Mouse (Mus musculus): Measurements from ENCODE around the gene Aarsd1.
A peak's percentile ranks its signal among the peaks of the same experiment; 100 is the strongest.
"Not testable (repeated sequence)": the region's sequence is repeated elsewhere in the genome, so short reads cannot be mapped to it uniquely, and the experiment has no call there.

Aarsd1 gene

DNA sequence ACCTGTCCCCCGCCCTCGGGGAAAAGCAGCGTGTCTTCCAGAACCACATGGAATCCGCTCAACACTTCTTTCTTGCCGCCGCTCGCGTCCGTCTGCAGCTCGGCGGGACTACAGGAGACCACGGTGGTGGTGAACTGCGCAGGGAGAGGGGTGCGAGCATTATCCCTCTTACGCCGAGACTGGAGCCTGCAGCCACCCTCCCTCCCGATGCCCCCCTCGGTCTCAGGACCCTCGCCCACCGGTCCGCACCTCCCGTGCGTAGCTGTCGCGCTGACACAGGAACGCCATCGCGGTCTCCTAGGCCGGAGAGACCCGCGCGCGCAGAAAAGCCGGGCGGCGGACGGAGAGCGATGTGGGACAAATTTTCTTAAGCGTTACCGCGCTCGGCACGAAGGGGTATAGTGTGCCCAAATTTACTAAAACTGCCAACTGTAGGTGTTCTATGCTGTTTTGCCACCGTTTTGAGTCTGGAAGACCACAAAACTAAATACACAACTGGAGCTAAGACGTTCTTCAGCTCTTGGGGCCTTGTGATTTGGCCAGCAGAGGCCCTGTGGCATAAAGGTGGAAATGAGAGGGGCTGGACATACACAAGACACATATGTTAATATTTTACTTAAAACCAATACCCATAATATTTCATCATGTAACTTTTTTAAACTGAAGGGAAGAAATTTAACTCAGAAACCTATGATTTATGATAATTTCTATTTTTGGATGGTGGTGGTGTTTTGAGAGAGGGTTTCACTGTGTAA, at the start of gene Aarsd1:
Gene Aarsd1 (minus strand): TSS at position 515 of the 755 bp plus-strand sequence.
- peak; percentile 90 for DNase-seq (ENCODE audit: low spot score)

DNA sequence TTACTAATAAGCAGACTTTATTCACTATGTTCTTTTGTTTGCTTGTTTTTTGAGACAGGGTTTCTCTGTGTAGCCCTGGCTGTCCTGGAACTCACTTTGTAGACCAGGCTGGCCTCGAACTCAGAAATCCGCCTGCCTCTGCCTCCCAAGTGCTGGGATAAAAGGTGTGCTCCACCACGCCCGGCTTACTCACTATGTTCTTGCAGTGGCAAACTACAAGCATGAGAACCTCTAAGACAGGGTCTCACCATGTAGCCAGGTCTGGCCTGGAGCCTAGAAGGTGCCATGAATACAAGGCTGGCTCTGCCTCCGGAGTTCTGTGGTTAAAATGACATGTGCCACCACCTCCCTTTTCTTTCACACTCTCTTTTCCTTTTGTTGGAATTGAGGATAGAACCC, 49.1 kb upstream of the Aarsd1 start:
- DNase-seq (ENCODE audit: low spot score) = not testable (repeated sequence)

DNA sequence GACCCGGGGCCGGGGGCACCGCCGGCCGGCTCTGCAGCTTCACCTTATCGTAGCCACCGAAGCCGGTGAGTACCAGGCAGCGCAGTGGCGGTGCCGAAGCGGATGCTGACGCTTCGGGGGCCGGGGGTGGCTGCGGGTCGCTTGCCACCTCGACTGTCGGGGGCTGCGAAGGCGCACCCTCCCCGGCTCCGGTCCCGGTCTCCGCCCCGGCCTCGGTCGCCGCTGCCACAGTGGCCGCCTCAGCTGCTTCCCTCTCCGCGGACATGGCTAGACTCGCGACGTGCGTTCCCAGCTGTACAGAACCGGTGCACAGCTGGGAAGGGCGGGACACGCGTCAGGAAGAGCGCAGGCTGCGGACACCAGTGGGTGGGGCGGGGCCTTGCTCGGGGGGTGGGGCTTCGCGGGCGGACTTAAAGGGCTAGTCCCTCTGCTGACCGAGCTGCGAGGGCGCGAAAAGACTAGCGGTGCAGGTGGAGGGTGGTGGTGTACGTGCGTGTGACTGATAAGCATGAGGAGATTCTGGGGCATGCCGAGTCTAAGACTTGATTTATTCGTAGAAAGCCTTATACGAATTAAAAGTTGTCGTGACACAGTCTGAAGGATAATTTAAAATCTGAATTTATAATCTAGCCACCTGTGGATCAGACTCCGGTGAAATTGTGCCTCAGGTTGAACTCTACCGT, 48.6 kb upstream of the Aarsd1 start, which contains the start of gene Vat1:
Gene Vat1 (minus strand): TSS at position 362 of the 683 bp plus-strand sequence.
- DNase-seq (ENCODE audit: low spot score) = peak; percentile 72

DNA sequence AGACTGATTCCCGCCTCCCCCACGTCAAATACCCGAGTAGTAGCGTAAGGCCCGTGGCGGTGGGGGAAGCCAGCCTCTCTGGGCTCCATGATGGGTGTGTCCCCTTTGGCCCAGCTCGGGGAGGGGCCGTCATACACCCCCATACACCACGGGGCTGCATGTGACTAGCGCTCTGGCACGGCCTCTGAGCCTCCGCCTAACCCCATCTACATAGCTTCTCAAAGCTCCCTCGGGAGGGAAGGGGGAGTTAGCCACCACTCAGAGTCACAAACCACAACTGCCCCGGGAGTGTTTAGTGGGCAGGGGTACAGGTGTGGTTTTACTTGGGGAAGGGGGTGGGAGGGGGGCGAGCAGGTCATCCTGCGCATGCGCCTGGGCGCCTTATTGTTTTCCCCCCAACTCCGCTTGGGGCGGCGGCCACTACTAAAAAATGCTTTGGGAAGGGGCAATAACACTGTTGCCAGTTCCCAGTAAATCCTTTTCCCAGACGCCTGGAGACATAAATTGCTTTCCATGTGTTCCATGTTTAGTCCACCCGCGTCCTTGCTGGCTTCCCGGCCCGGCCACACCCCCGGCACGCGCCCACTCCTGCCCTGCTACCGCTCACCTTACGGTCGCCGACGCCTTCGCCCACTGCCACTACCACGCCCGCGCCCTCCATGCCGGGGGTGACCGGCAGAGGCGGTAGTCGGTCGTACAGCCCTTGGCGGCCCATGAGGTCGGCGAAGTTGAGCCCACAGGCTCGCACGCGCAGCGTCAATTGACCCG, 47.9 kb upstream of the Aarsd1 start:
- peak; percentile 70 for DNase-seq (ENCODE audit: low spot score)

DNA sequence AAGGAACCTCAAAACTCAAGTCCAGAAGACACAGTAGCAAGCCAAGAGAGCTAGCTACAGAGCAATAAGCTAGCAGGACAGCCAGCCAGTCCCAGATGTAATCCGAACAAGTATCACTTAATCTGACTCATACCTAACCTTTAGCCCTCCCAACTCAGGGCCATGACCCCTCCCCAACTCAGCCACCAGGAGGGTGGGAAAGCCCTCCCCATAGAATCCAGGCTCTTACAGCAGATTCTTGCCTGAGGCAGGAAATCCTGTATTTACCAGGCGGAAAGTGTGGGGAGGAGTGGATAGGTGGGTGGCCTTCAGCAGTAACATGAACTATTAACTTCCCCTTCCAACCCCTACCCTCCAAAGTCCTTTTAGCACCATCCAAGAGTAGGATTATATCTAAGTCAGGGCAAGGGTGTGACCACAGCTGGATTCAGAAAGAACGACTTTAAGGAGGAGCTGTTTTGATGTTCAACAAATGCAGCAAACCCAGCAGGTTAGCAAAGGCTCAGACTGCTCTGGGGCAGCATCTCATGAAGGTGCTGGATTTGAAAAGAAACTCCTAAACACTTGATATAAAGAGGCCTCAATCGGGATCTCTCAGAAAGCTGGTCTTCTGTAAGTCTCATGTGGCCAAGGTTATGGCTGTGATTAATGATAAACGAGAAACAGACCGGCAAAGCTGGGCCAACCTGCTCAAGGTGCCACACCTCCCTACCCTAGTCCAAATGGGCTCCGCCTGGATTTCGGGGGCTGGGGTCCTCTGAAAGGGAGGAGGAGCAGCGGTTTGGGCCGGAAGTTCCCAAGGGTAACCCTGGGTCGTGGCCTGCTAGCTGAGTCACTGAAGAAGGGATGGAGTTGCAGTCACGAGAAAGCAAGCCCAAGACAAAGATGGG, 47.0 kb upstream of the Aarsd1 start, which contains the start of gene Rnd2:
Gene Rnd2 (plus strand): TSS at position 789 of the 890 bp plus-strand sequence.
- peak; percentile 62 for DNase-seq (ENCODE audit: low spot score)

DNA sequence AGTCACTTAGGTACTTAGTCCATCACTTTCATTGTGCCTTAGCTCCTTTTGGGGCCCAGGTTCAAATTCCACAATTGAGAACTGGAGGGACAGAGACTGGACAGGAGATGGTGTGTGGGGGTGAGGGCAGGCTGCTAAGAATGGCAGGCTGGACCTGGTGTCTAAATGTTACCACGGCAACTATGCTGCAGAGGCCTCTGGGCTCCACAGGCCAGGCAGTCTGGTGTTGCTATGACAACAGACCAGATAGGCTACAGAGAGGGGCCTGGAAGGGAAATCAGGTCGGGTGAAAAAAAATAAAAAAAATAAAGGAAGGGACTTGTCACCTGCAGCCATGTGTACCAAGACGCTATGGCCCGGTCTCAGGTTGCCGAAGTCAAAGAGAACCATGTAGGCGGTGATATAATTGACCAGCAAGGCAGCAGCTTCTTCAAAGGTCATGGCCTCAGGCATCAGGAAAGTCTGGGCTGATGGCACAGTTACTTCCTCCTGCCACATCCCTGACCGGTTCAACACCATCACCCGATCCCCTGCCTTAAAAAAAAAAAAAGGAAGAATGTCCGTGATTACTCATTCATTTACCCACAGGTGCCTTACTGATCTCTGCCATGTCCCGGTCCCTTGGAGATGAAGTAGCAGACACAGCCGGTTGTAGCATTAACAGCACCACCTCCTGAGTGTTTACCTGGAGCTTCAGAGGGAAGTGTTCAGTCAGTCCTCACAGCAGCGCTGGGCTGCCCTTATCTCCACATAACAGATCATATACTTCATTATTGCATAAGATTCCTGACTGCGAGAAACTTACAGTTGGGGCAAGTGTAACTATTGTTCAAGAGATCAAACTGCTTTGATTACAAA, 45.4 kb upstream of the Aarsd1 start:
- no peak for DNase-seq (ENCODE audit: low spot score)

DNA sequence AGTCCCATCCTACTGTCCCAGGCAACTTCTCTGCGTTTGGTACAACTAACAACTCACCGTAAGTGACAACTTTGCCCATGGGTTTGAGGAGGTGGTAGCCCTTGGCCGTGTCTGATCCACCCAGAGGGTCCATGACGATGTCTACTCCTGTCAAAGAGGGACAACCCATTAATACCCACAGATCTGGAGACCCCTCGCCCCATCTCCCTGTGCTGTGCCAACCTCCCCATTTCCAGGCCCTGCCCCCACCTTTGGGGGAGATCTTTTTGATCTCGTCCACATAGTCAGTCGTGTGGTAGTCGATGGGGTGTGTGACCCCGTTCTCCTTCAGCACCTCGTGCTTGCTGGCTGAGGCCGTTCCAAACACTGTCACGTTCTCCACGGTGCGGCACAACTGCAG, 44.7 kb upstream of the Aarsd1 start:
- DNase-seq (ENCODE audit: low spot score) = no peak

DNA sequence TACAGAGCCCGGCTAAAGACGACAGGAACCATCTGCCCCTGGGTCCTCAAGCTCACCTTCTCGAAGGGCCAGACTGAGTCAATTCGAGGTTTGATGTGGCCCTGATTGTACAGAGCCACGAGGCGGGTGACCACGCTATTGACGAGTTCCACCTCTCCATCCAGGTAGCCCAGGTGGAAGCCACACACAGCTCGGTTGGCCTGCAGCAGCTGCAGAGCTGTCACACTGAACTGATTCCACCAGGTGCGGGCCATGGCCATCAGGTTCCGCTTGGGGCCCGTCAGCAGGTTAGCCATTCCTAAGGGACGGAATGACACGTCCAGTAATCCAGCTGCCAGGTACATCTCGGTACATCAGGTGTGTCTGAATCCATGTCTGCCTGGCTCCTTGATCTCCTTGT, 42.9 kb upstream of the Aarsd1 start:
- DNase-seq (ENCODE audit: low spot score) = no peak

DNA sequence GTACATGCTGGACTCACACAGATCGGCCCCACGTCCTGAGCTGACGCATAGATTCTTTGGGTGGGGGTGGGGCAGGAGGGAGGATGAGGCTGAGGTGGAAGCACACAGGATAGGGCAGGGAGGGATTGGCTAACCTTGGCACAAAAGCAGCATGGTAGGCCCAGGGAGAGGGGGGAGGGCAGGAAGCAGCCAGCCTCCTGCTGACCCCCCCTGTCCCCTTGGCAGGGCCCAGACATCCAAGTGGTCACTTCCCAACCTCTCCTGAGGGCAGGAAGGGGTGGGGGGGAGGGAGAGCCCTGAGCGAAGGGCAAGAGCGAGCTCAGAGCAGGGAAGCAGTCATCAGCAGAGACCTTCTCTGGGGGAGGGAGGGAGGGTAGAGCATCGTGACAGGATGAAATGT, 42.3 kb upstream of the Aarsd1 start:
- no peak for DNase-seq (ENCODE audit: low spot score)

DNA sequence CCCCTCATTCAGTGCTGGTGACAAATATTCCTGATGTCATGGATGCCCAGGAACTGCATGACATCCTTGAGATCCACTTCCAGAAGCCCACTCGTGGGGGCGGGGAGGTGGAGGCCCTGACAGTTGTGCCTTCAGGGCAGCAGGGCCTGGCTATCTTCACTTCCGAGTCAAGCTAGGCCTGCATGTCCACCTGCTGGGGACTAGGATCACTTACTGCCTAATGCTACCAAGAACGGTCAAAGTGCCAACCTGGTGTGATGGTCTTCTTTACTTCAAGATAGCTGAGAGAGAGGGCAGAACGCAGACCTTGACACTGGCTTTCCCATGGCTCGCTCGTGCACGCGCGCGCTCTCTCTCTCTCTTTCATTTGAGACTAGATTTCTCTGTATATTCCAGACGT, 40.8 kb upstream of the Aarsd1 start:
- no peak for DNase-seq (ENCODE audit: low spot score)

DNA sequence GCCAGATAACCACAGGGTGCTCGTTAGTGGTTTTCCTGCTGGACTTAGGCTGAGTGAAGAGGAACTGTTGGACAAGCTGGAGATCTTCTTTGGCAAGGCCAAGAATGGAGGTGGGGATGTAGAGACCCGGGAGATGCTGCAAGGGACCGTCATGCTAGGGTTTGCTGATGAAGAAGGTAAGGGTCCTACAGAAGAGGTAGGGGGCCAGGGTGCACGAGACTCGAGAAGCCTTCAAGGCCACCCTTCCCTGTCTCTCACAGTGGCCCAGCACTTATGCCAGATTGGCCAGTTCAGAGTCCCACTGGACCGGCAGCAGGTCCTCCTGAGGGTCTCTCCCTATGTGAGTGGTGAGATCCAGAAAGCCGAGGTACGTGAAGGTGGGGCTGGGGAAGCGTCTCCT, 40.2 kb upstream of the Aarsd1 start:
- no peak for DNase-seq (ENCODE audit: low spot score)

DNA sequence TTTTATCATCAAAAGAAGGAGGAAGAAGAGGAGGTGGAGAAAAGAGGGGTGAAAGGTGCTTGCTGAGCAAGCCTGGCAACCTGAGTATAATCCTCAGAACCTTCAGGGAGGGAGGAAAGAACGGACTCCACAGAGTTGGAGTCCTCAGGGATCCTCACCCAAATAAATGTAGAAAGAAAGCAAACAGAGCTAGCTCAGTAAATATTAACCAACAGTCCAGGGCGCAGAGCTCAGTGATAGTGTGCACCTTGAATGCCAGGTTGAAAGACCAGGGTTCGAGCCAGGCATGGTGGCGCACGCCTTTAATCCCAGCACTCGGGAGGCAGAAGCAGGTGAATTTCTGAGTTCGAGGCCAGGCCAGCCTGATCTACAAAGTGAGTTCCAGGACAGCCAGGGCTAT, 38.2 kb upstream of the Aarsd1 start:
- no peak for DNase-seq (ENCODE audit: low spot score)

DNA sequence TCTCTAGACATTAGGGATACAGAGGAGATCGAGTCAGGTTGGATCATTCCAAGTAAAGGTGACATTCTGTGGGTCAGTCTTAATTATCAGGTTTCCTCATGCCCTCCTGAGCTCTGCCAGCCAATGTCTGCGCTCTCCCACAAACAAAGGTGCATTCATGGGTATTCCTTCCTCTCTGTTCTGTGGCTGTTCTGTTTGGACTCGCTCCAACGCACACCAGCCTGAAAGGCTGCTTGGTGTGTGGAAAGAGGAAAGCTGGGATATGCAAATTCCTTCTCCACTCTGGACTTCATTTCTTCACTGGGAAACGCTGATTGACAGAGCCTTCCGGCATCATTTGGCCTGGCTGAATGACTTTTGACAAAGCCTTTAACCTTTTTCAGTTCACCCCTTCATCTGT, 37.3 kb upstream of the Aarsd1 start:
- DNase-seq (ENCODE audit: low spot score) = no peak

DNA sequence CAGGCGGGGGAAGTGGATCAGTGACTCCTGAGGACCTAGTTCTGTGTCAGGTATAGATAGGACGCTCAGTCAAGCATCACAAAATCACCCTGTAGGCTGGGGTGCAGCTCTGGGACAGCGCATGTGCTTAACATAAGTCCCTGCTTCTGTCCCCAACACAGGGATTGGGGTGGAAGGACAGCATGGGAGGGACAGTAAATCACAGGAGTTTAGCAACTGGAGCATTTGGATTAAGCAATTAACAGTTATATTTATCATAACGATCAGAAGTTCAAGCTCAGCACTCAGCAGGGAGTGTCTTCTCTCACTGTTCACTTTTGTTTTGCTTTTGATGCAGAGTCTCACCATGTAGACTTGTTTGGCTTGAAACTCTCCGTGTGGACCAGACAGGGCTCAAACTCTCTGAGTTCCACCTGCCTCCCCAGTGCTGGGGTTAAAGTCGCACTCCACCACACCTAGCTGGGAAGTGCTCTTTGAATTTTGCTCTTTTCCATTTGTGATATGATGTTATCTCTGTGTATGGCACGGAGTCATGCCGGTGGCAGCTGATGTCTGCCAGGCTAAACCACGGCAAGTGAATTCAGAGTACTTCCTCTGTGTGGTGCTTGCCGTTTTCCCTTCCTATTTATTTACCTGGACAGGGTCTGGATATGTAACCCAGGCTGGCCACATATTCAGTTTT, 34.8 kb upstream of the Aarsd1 start:
- no peak for DNase-seq (ENCODE audit: low spot score)

DNA sequence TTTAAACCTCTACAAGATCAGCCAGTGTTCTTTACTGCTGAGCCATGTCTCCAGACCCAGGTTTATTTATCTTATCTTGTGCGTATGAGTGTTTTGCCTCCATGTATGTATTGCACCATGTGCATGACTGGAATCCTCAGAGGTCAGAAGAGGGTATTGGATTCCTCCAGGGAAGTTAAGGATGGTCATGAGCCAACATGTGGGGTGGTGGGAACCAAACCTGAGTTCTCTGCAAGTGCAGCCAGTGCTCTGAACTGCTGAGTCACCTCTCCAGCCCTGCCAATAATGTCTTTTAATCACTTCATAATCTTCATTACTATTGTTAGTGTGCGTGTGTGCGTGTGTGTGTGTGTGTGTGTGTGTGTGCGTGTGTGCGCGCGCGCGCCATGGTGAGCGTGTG, 34.1 kb upstream of the Aarsd1 start:
- no peak for DNase-seq (ENCODE audit: low spot score)

DNA sequence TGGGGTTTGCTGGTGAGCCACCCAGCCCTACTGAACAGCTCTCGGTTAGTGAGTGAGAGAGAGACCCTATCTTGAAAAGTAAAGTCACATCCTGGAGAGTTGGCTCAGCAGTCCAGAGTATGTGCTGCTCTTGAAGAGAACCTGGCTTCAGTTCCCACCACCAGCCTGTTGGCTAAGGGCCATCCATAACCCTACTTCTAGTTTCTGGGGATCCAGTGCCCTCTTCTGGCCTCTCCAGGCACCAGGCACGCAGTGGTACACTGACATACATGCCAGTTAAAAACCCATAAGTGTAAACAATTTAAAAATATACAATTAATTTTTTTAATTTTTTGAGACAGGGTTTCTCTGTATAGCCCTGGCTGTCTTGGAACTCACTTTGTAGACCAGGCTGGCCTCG, 33.0 kb upstream of the Aarsd1 start:
- DNase-seq (ENCODE audit: low spot score) = no peak

DNA sequence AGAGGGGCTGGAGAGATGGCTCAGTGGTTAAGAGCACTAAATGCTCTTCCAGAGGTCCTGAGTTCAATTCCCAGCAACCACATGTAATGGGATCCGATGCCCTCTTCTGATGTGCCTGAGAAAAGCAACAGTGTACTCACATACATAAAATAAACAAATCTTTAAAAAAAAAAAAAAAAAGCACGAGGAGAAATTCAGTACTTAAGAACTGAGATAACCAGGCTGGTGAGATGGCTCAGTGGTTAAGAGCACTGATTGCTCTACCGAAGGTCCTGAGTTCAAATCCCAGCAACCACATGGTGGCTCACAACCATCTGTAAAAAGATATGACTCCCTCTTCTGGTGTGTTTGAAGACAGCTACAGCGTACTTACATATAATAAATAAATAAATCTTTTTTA, 32.2 kb upstream of the Aarsd1 start:
- DNase-seq (ENCODE audit: low spot score) = not testable (repeated sequence)

DNA sequence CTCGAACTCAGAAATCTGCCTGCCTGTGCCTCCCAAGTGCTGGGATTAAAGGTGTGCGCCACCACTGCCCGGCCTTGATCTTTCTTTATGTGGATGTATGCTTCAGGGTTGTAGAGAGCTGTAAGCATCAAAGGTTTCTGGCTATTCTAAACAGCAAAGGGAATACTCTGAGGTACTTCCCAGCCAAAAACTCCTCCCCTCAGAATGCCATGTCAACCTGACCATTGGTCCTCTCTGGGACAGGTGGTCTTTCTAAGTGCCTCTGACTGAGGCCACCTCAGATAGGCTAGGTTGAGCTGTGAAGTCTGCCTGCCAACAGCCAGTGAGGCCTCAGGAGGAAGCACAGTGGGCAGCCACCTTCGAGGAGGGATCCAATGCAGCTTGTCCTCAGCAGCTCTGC, 31.5 kb upstream of the Aarsd1 start:
- no peak for DNase-seq (ENCODE audit: low spot score)

DNA sequence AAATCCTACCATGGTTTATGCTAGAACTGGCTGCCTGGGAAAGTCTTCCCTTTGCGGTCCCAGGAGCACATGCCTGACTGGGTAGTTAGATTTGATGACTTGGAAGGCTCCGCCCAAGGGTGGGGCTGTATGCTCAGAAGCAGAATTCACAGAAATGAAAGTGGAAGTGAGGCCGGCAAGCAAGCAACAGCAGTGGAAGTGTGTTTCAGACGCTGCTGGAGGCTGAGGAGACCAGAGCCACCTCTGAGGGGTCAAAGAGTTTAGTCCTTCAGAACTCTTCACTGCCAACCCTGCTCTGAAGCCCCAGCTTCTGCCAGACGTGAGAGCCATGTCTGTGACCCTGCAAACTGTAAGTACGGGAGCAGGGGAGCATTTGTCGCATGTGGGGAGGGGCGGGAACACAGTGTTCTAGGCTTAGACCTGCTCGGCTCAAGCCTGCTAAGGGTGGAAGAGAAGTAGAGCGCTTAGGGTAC, 30.9 kb upstream of the Aarsd1 start, which contains the start of gene Ifi35:
Gene Ifi35 (plus strand): TSS at position 134 of the 473 bp plus-strand sequence.
- peak; percentile 66 for DNase-seq (ENCODE audit: low spot score)

DNA sequence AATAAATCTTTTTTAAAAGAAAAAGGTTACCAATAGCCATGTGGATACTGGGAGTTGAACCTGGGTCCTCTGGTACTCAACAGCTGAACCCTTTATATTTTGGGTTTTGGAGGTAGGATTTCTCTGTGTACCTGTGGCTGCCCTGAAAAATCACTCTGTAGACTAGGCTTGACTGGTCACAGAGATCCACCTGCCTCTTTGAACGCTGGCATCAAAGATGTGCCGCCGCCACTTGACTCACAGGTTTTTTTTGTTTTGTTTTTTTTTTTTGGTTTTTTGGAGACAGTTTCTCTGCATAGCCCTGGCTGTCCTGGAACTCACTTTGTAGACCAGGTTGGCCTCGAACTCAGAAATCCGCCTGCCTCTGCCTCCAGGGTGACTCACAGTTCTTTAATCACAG, 30.4 kb upstream of the Aarsd1 start:
- no peak for DNase-seq (ENCODE audit: low spot score)

Measured in urinary bladder, postnatal 25 days (tissue).